Mouse (Mus musculus) E14TG2a.4 (cell line): ENCODE data around the gene Cemip.

Source experiments
- H3K27me3 ChIP-seq: 2 replicates; pipeline ENCODE4 v1.6.1; 2014; ENCODE audit warnings: low read length, control low read depth; ENCODE audit not compliant: insufficient read depth
- H3K36me3 ChIP-seq: 2 replicates; pipeline ENCODE4 v1.6.1; 2014; ENCODE audit warnings: low read length, control low read depth; ENCODE audit not compliant: insufficient read depth
- H3K4me1 ChIP-seq: replicated peaks from 2 replicates; pipeline ENCODE4 v1.6.1; 2014; ENCODE audit warnings: low read depth, low read length, control low read depth
- H3K4me3 ChIP-seq: replicated peaks from 2 replicates; pipeline ENCODE4 v1.5.1; 2014; ENCODE audit warnings: mild to moderate bottlenecking, low read length
- H3K9me3 ChIP-seq: 2 replicates; pipeline ENCODE4 v1.6.1; 2014; ENCODE audit warnings: low read length, control low read depth
- CTCF ChIP-seq: conservative IDR thresholded peaks from 2 replicates; pipeline ENCODE4 v1.5.1; 2014; ENCODE audit warnings: low read length
- NANOG ChIP-seq: IDR thresholded peaks from 2 replicates; pipeline ENCODE4 v1.6.1; 2014; ENCODE audit warnings: borderline replicate concordance, low read length, mixed read lengths
- POU5F1 ChIP-seq: IDR thresholded peaks from 2 replicates; pipeline ENCODE4 v1.6.1; 2014; ENCODE audit warnings: low read length, borderline replicate concordance

Gene Cemip

GRCm38 (mm10) chr7:84088191-84088590 is 1.9 kb upstream of the Cemip start:
- TF ChIP-seq NANOG (no peak), CTCF (no peak), POU5F1 (no peak)
- Histone ChIP-seq H3K4me1 (peaks cover 11% of the 10 kb centered on the region), H3K36me3 (no peaks in the 10 kb centered on the region), H3K27me3 (peaks cover 40% of the 10 kb centered on the region), H3K9me3 (no peaks in the 10 kb centered on the region), H3K4me3 (no peak overlapping the region)

GRCm38 (mm10) chr7:84085049-84085945 is 1.0 kb downstream of the Cemip start:
- Histone ChIP-seq H3K4me1 (peaks cover 11% of the 10 kb centered on the region), H3K36me3 (no peaks in the 10 kb centered on the region), H3K9me3 (no peaks in the 10 kb centered on the region), H3K27me3 (peaks cover 40% of the 10 kb centered on the region), H3K4me3 (peak overlapping the region; percentile 76)
- TF ChIP-seq POU5F1, result no peak
- TF ChIP-seq CTCF, result no peak
- no peak for TF ChIP-seq NANOG

GRCm38 (mm10) chr7:84077257-84078013 is 8.9 kb downstream of the Cemip start:
- Histone ChIP-seq H3K9me3 (peaks cover 3% of the 10 kb centered on the region; the same call in 1 of the 2 replicates), H3K36me3 (no peaks in the 10 kb centered on the region), H3K4me3 (no peak overlapping the region), H3K4me1 (no peaks in the 10 kb centered on the region), H3K27me3 (no peaks in the 10 kb centered on the region)
- TF ChIP-seq POU5F1, result no peak
- no peak for TF ChIP-seq CTCF
- TF ChIP-seq NANOG, result no peak

- Histone ChIP-seq H3K9me3 (peaks cover 5% of the 10 kb centered on the region; the same call in 1 of the 2 replicates), H3K27me3 (no peaks in the 10 kb centered on the region), H3K4me1 (no peaks in the 10 kb centered on the region), H3K4me3 (no peak overlapping the region), H3K36me3 (no peaks in the 10 kb centered on the region)
- TF ChIP-seq NANOG, result no peak
- no peak for TF ChIP-seq POU5F1
- TF ChIP-seq CTCF, result no peak
Measured at GRCm38 (mm10) chr7:84074266-84074665, 12.0 kb downstream of the Cemip start.

- H3K9me3 ChIP-seq, result peaks cover 5% of the 10 kb centered on the region; the same call in 1 of the 2 replicates
- H3K4me1 ChIP-seq, result no peaks in the 10 kb centered on the region
- no peaks in the 10 kb centered on the region for H3K27me3 ChIP-seq
- no peaks in the 10 kb centered on the region for H3K36me3 ChIP-seq
- TF ChIP-seq CTCF (no peak), POU5F1 (no peak), NANOG (no peak)
- no peak overlapping the region for H3K4me3 ChIP-seq
Measured at GRCm38 (mm10) chr7:84073856-84074255, 12.4 kb downstream of the Cemip start.

- Histone ChIP-seq H3K4me3 (no peak overlapping the region), H3K36me3 (no peaks in the 10 kb centered on the region), H3K27me3 (no peaks in the 10 kb centered on the region), H3K4me1 (no peaks in the 10 kb centered on the region), H3K9me3 (peaks cover 5% of the 10 kb centered on the region; the same call in 1 of the 2 replicates)
- TF ChIP-seq NANOG (no peak), CTCF (no peak), POU5F1 (no peak)
Measured at GRCm38 (mm10) chr7:84068931-84069330, 17.4 kb downstream of the Cemip start.

DNA sequence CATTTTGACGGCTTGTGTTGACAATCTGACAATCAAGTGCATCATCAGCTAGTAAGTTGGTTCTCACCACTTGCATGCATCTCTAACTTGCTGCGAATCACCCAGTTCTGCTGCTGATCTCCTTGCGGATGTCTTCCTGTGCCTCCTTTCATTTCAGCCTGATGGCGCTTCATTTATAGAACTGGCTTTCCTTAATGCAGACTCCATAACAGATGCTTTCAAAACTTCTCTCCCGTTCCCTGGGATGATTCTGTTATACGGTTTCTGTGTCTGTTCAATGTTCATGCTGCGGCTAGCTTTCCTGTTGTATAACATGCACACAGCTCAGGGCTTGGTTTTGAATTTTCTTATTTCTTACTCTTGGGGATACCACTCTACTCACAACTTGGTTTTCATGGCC is 26.5 kb downstream of the Cemip start:
- H3K9me3 ChIP-seq, result no peaks in the 10 kb centered on the region
- TF ChIP-seq POU5F1, result no peak
- TF ChIP-seq CTCF, result no peak
- no peaks in the 10 kb centered on the region for H3K4me1 ChIP-seq
- no peak overlapping the region for H3K4me3 ChIP-seq
- no peaks in the 10 kb centered on the region for H3K36me3 ChIP-seq
- H3K27me3 ChIP-seq, result no peaks in the 10 kb centered on the region

DNA sequence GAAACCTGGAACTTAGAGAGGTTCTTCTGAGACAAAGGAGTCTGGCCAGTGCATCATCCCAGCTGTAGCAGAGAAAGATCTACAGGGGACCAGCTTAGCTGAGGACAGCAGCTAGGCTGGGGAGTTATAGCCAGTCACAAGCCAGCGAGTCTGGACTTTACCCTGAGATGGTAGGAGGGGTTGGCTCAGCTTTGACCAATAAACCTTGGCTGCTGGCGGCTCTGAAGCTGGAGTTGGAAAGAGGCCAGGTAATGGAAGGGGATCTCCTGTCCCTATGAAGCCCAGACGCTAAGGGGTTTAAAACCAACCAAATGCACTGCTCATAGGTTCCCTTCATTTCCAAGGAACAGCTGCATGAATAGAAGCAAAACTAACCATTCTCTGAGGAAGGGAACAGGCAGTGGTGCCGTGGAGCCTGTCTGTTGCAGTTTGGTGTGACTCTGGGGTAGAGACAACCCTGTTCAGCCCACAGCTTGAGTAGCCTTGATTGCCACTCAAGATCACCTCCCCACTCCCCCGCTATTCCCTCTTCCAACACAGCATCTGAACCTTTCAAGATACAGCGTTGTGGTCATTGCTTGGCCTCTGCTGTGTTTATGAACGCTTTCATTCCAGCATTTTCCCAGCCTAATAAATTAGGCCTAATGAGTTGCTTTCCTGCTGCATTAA is 30.2 kb downstream of the Cemip start:
- H3K4me3 ChIP-seq, result no peak overlapping the region
- H3K4me1 ChIP-seq, result no peaks in the 10 kb centered on the region
- TF ChIP-seq NANOG (no peak), POU5F1 (no peak), CTCF (no peak)
- H3K27me3 ChIP-seq, result no peaks in the 10 kb centered on the region
- no peaks in the 10 kb centered on the region for H3K9me3 ChIP-seq
- H3K36me3 ChIP-seq, result no peaks in the 10 kb centered on the region
